Mouse (Mus musculus): ENCODE results near the gene Pfdn6. TPM values are rescaled to one million over a fixed set of nuclear protein-coding genes. Genes with fewer than 3 reads are reported as not detected.
A peak's percentile ranks its signal among the peaks of the same experiment; 100 is the strongest.

Pfdn6 gene
- total RNA-seq, 1 experiment, result 201 TPM

DNA sequence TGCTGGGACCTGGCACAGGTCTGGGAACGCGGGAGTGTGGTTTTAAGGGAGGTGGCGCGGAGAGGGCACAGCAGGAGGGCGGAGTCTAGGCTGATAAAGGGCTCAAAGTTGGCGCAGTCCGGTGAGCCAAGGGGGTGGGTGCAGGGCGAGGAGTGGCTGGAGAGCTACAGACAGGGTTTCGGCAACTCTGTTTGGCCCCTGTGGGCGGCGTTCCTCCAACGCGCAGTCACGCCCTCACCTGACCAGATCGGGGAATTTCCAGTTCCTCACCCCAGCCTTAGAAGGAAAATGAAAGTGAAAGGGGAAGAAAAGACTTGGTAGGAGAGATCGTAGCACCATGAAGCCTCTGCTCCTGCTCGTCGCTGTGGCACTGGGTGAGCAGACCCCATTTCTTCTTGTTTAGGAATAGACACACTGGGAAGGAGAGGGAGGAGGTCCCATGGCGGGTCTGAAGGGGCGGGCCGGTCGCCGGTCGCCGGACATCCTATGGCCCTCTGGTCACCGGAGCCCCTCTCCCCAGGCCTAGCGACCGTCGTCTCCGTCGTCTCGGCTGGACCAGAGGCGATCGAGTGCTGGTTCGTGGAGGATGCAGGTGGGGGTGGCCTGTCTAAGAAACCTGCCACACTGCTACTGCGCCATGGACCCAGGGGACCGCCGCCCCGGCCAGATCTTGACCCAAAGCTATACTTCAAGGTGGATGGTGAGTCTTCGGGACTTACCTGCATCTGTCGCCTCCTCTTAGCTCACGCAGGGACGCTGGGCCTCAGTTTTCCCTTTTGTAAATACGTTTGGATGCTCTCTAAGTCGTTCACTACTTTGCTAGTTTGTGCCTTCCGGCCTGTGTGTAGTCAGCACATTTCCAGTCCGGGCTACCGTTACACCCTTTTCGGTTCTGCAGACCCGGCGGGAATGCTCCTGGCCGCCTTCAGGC lies 20.5 kb downstream of the Pfdn6 start:
- H3K4me1 ChIP-seq (ENCODE audit: control insufficient read depth in 2 of 2, insufficient read depth in 2 of 2, low read length in 2 of 2, poor library complexity in 1 of 2), result peaks cover 0 to 25% of the 10 kb centered on the region in 2 experiments; a peak in 2 of 4 replicates
- peak overlapping the region; percentile 63 to 64 for H3K4me3 ChIP-seq (ENCODE audit: insufficient read depth in 1 of 2, low read depth in 1 of 2, low read length in 2 of 2, poor library complexity in 1 of 2, severe bottlenecking in 1 of 2)
- in situ Hi-C loops (cut with MboI; ENCODE audit: low sequenced_read_pairs in 2 of 2, unreplicated experiment in 2 of 2), result no loop called here
- no peaks in the 10 kb centered on the region for H3K9me3 ChIP-seq (ENCODE audit: control insufficient read depth, insufficient read depth, low read depth, low read length)
- no peak for DNase-seq (ENCODE audit: low read depth, low spot score)
- TF ChIP-seq ZNF384 (IDR thresholded peaks at IDR 0.05; ENCODE audit: low read depth, low read length), result no peak
- TF ChIP-seq MAFK (IDR thresholded peaks at IDR 0.05; ENCODE audit: insufficient read depth, low read depth, low read length), result no peak
- peak overlapping the region; percentile 15; the same call in 1 of the 2 replicates for H3K27ac ChIP-seq (ENCODE audit: insufficient read depth, low read depth, low read length, poor library complexity, severe bottlenecking)
- H3K9ac ChIP-seq (ENCODE audit: insufficient read depth, low read depth, low read length, poor library complexity, severe bottlenecking), result peak overlapping the region; percentile 60
- H3K36me3 ChIP-seq (ENCODE audit: control insufficient read depth, insufficient read depth, low read length, poor library complexity, severe bottlenecking), result peaks cover 12% of the 10 kb centered on the region; the same call in 1 of the 2 replicates

DNA sequence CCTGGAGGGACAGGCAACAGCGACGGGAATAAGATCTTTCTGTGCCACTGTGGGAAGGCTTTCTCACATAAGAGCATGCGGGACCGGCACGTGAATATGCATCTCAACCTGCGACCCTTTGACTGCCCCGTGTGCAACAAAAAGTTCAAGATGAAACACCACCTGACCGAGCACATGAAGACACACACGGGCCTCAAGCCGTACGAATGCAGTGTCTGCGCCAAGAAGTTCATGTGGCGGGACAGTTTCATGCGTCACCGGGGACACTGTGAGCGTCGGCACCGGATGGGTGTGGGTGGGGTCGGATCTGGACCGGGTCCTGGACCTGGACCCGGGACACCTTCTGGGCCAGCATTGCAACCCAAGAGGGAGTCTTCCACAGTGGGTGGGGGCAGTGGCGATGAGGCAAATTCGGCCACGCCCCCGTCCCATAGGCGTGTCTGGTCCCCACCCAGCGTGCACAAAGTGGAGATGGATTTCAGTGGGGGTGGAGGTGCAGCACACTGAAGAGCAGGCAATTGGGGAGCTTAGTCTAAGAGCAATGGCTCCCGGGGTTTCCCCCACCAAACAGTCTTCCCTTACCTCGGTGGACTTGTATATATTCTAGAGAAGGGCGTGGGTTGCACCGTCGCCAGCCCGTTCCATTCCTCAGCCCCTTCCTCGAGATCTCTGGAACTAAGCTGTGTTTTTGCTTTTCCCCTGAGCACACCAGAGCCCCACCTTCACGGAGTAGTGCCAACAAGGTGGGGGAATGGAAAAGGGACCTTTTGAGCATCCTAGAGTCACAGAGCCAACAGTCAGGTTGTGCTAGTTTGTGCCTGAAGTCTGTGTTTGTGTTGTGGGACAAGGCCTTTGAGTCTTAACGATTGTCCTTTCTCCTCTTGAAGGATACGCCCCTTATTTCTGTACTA lies 21.6 kb downstream of the Pfdn6 start:
- H3K9ac ChIP-seq (ENCODE audit: insufficient read depth, low read depth, low read length, poor library complexity, severe bottlenecking), result peak overlapping the region; percentile 46
- TF ChIP-seq ZC3H11A (IDR thresholded peaks at IDR 0.05; ENCODE audit: borderline replicate concordance, low read depth, low read length) (no peak), HCFC1 (IDR thresholded peaks at IDR 0.05; ENCODE audit: borderline replicate concordance, insufficient read depth, low read length) (no peak), ZNF384 (IDR thresholded peaks at IDR 0.05; ENCODE audit: low read depth, low read length) (no peak), MAFK (IDR thresholded peaks at IDR 0.05; ENCODE audit: insufficient read depth, low read depth, low read length) (no peak), CHD2 (IDR thresholded peaks at IDR 0.05; ENCODE audit: low read depth, low read length) (no peak)
- no peaks in the 10 kb centered on the region for H3K9me3 ChIP-seq (ENCODE audit: control insufficient read depth, insufficient read depth, low read depth, low read length)
- peaks cover 0 to 23% of the 10 kb centered on the region in 2 experiments; a peak in 2 of 4 replicates for H3K4me1 ChIP-seq (ENCODE audit: control insufficient read depth in 2 of 2, insufficient read depth in 2 of 2, low read length in 2 of 2, poor library complexity in 1 of 2)
- peak overlapping the region; percentile 63 to 64 for H3K4me3 ChIP-seq (ENCODE audit: insufficient read depth in 1 of 2, low read depth in 1 of 2, low read length in 2 of 2, poor library complexity in 1 of 2, severe bottlenecking in 1 of 2)
- H3K36me3 ChIP-seq (ENCODE audit: control insufficient read depth, insufficient read depth, low read length, poor library complexity, severe bottlenecking), result peaks cover 20% of the 10 kb centered on the region
- in situ Hi-C loops (cut with MboI; ENCODE audit: low sequenced_read_pairs in 2 of 2, unreplicated experiment in 2 of 2), result no loop called here
- H3K27ac ChIP-seq (ENCODE audit: insufficient read depth, low read depth, low read length, poor library complexity, severe bottlenecking), result no peak overlapping the region
- no peak for DNase-seq (ENCODE audit: low read depth, low spot score)

DNA sequence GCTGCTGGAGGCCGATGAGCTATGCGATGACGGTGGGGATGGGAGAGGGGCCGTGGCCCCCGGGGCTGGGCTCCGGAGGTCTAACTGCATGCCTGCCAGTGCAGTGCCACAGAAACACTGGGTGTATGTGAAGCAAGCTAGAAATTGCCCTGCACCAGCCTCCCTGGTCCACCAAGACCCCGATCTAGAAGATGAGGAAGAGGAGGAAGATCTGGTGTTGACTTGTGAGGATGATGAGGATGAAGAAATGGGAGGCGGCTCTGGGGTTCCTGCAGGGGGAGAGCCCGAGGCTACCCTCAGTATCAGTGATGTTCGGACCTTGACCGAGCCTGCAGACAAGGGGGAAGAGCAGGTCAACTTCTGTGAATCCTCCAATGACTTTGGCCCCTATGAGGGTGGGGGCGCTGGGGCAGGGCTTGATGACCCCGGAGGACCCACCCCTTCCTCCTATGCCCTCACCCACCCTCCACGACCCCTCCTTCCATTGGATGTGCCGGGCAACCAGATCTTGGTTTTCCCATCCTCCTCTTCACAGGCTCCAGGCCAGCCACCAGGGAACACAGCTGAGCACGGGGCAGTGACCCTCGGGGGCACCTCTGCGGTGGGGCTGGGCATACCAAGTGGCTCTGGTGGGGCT lies 22.4 kb downstream of the Pfdn6 start:
- H3K9ac ChIP-seq (ENCODE audit: insufficient read depth, low read depth, low read length, poor library complexity, severe bottlenecking), result peak overlapping the region; percentile 46; the same call in 1 of the 2 replicates
- H3K9me3 ChIP-seq (ENCODE audit: control insufficient read depth, insufficient read depth, low read depth, low read length), result no peaks in the 10 kb centered on the region
- peaks cover 25% of the 10 kb centered on the region for H3K36me3 ChIP-seq (ENCODE audit: control insufficient read depth, insufficient read depth, low read length, poor library complexity, severe bottlenecking)
- TF ChIP-seq HCFC1 (IDR thresholded peaks at IDR 0.05; ENCODE audit: borderline replicate concordance, insufficient read depth, low read length), result no peak
- no peak for TF ChIP-seq ZNF384 (IDR thresholded peaks at IDR 0.05; ENCODE audit: low read depth, low read length)
- no peak for TF ChIP-seq MAFK (IDR thresholded peaks at IDR 0.05; ENCODE audit: insufficient read depth, low read depth, low read length)
- no peak for TF ChIP-seq ZC3H11A (IDR thresholded peaks at IDR 0.05; ENCODE audit: borderline replicate concordance, low read depth, low read length)
- no peak for TF ChIP-seq CHD2 (IDR thresholded peaks at IDR 0.05; ENCODE audit: low read depth, low read length)
- H3K4me1 ChIP-seq (ENCODE audit: control insufficient read depth in 2 of 2, insufficient read depth in 2 of 2, low read length in 2 of 2, poor library complexity in 1 of 2), result peaks cover 0 to 23% of the 10 kb centered on the region in 2 experiments; a peak in 2 of 4 replicates
- in situ Hi-C loops (cut with MboI; ENCODE audit: low sequenced_read_pairs in 2 of 2, unreplicated experiment in 2 of 2), result no loop called here
- H3K4me3 ChIP-seq (ENCODE audit: insufficient read depth in 1 of 2, low read depth in 1 of 2, low read length in 2 of 2, poor library complexity in 1 of 2, severe bottlenecking in 1 of 2), result peak overlapping the region; percentile 63 to 64
- DNase-seq (ENCODE audit: low read depth, low spot score), result no peak
- H3K27ac ChIP-seq (ENCODE audit: insufficient read depth, low read depth, low read length, poor library complexity, severe bottlenecking), result no peak overlapping the region

All from ES-E14 (cell line).